Mouse (Mus musculus) bone marrow macrophage, adult 2 months (primary cell): ENCODE measurements at regions not wholly inside any gene's neighbourhood (a gene's known extent, or its start where the extent isn't known, plus 50 kb on each side); places are given as distances from the start of the nearest gene placed in this dataset.

ENCODE experiments used
- CTCF ChIP-seq: IDR thresholded peaks from 2 replicates; pipeline ENCODE4 v1.5.1; 2012; ENCODE audit warnings: low read depth, mild to moderate bottlenecking, low read length, moderate library complexity
- POLR2A ChIP-seq: IDR thresholded peaks from 2 replicates; pipeline ENCODE4 v1.6.1; 2012; ENCODE audit warnings: mild to moderate bottlenecking, low read depth, low read length, borderline replicate concordance

- TF ChIP-seq POLR2A = no peak
- TF ChIP-seq CTCF = no peak
Measured at GRCm38 (mm10) chr1:55946786-55947549, 541.2 kb downstream of the Plcl1 start.
